Mouse (Mus musculus): Measurements from ENCODE around the gene Mtmr4. TPM values are rescaled to one million over a fixed set of nuclear protein-coding genes. Genes with fewer than 3 reads are reported as not detected.

The Mtmr4 gene
- total RNA-seq (2017) = 18.8 and 21.5 TPM in 2 replicates

GRCm38 (mm10) chr11:87591526-87592353, at the start of gene Mtmr4:
Mtmr4 (plus strand) TSS chr11:87592162.
- peak; percentile 85 for ATAC-seq (replicated peaks; ENCODE audit: low read depth, poor library complexity, severe bottlenecking)

- ATAC-seq (replicated peaks; ENCODE audit: low read depth, poor library complexity, severe bottlenecking) = no peak
Measured at GRCm38 (mm10) chr11:87542285-87542684, 49.7 kb upstream of the Mtmr4 start.

- ATAC-seq (replicated peaks; ENCODE audit: low read depth, poor library complexity, severe bottlenecking) = no peak
Measured at GRCm38 (mm10) chr11:87542906-87543305, 49.1 kb upstream of the Mtmr4 start.

- ATAC-seq (replicated peaks; ENCODE audit: low read depth, poor library complexity, severe bottlenecking) = no peak
Measured at GRCm38 (mm10) chr11:87553342-87553741, 38.6 kb upstream of the Mtmr4 start.

- no peak for ATAC-seq (replicated peaks; ENCODE audit: low read depth, poor library complexity, severe bottlenecking)
Measured at GRCm38 (mm10) chr11:87554386-87554785, 37.6 kb upstream of the Mtmr4 start.

GRCm38 (mm10) chr11:87555106-87555703, 36.8 kb upstream of the Mtmr4 start:
- no peak for ATAC-seq (replicated peaks; ENCODE audit: low read depth, poor library complexity, severe bottlenecking)

GRCm38 (mm10) chr11:87561208-87561607, 30.8 kb upstream of the Mtmr4 start:
- no peak for ATAC-seq (replicated peaks; ENCODE audit: low read depth, poor library complexity, severe bottlenecking)

- ATAC-seq (replicated peaks; ENCODE audit: low read depth, poor library complexity, severe bottlenecking) = no peak
Measured at GRCm38 (mm10) chr11:87566501-87566900, 25.5 kb upstream of the Mtmr4 start, which contains the start of gene Gm11492. Gm11492 (plus strand) TSS chr11:87566653.

- no peak for ATAC-seq (replicated peaks; ENCODE audit: low read depth, poor library complexity, severe bottlenecking)
Measured at GRCm38 (mm10) chr11:87568255-87568953, 23.6 kb upstream of the Mtmr4 start, which contains the start of gene Sept4. Sept4 (plus strand) TSS chr11:87568903.

- no peak for ATAC-seq (replicated peaks; ENCODE audit: low read depth, poor library complexity, severe bottlenecking)
Measured at GRCm38 (mm10) chr11:87570743-87571142, 21.2 kb upstream of the Mtmr4 start.

GRCm38 (mm10) chr11:87571361-87571950, 20.5 kb upstream of the Mtmr4 start:
- ATAC-seq (replicated peaks; ENCODE audit: low read depth, poor library complexity, severe bottlenecking) = no peak

GRCm38 (mm10) chr11:87573751-87574150, 18.2 kb upstream of the Mtmr4 start:
- no peak for ATAC-seq (replicated peaks; ENCODE audit: low read depth, poor library complexity, severe bottlenecking)

GRCm38 (mm10) chr11:87574520-87575180, 17.3 kb upstream of the Mtmr4 start:
- ATAC-seq (replicated peaks; ENCODE audit: low read depth, poor library complexity, severe bottlenecking) = no peak

- ATAC-seq (replicated peaks; ENCODE audit: low read depth, poor library complexity, severe bottlenecking) = peak; percentile 1; the same call in 1 of the 2 replicates
Measured at GRCm38 (mm10) chr11:87577601-87578248, 14.2 kb upstream of the Mtmr4 start.

- ATAC-seq (replicated peaks; ENCODE audit: low read depth, poor library complexity, severe bottlenecking) = peak; percentile 78
Measured at GRCm38 (mm10) chr11:87578249-87578962, 13.6 kb upstream of the Mtmr4 start.

- peak; percentile 33 for ATAC-seq (replicated peaks; ENCODE audit: low read depth, poor library complexity, severe bottlenecking)
Measured at GRCm38 (mm10) chr11:87578963-87579601, 12.9 kb upstream of the Mtmr4 start.

- ATAC-seq (replicated peaks; ENCODE audit: low read depth, poor library complexity, severe bottlenecking) = no peak
Measured at GRCm38 (mm10) chr11:87579713-87580112, 12.2 kb upstream of the Mtmr4 start.

GRCm38 (mm10) chr11:87580543-87581085, 11.3 kb upstream of the Mtmr4 start:
- ATAC-seq (replicated peaks; ENCODE audit: low read depth, poor library complexity, severe bottlenecking) = no peak
